Mouse (Mus musculus) heart, postnatal 10 days (tissue): ENCODE results near the gene Gm27021. TPM values are rescaled to one million over a fixed set of nuclear protein-coding genes. Genes with fewer than 3 reads are reported as not detected.

Source experiments
- DNase-seq, 2 experiments: peaks; one replicate each; pipeline ENCODE4 v3.0.0; 2021
- intact Hi-C: fragments of 180-260 bp; cut with DNase I; formaldehyde crosslinking; loops from one replicate; pipeline ENCODE4 v1.15.1; 2025
- total RNA-seq, 2 experiments: library from RNA; stranded (reverse); gene quantifications; 2 replicates each; pipeline ENCODE4 v1.2.3; 2021

Gene Gm27021
- total RNA-seq, 2 experiments from 2014 or later, result 0.48 TPM; not detected in 1

- no peak for DNase-seq
- intact Hi-C loops, result loop anchor here (10.0 kb wide), 1 partner anchor 400 kb away; the partner anchor contains the start of gene Fam92b
Observed at GRCm38 (mm10) chr8:120574941-120575340, 92.9 kb downstream of the Gm27021 start.

- DNase-seq, result no peak
- intact Hi-C loops, result loop anchor here (10.0 kb wide), 1 partner anchor 399 kb away; the partner anchor contains the start of gene Fam92b
Observed at GRCm38 (mm10) chr8:120573866-120574265, 94.0 kb downstream of the Gm27021 start.

- DNase-seq, result no peak
- intact Hi-C loops, result loop anchor here (10.0 kb wide), 1 partner anchor 398 kb away; the partner anchor contains the start of gene Fam92b
Observed at GRCm38 (mm10) chr8:120572534-120572933, 95.3 kb downstream of the Gm27021 start.

GRCm38 (mm10) chr8:120571561-120571960 lies 96.3 kb downstream of the Gm27021 start:
- no peak for DNase-seq

GRCm38 (mm10) chr8:120569939-120570715 lies 97.8 kb downstream of the Gm27021 start:
- peak; percentile 86 to 90 for DNase-seq
- intact Hi-C loops, result loop anchor here (2.0 to 10.0 kb wide), 2 partner anchors 29 to 395 kb away; partner anchors contain the start of gene Fam92b

More at GRCm38 (mm10) chr8:120571561-120571960, 96.3 kb downstream of the Gm27021 start:
- intact Hi-C loops, result loop anchor here (2.0 to 10.0 kb wide), 2 partner anchors 27 to 397 kb away; partner anchors contain the start of gene Fam92b

GRCm38 (mm10) chr8:120569123-120569522 lies 98.8 kb downstream of the Gm27021 start:
- no peak for DNase-seq
- intact Hi-C loops, result no loop called here

- intact Hi-C loops, result no loop called here
- DNase-seq, result no peak
Observed at GRCm38 (mm10) chr8:120568164-120568798, 99.6 kb downstream of the Gm27021 start.

GRCm38 (mm10) chr8:120567731-120568130 lies 100.1 kb downstream of the Gm27021 start:
- no peak for DNase-seq
- intact Hi-C loops, result no loop called here

- intact Hi-C loops, result no loop called here
- DNase-seq, result no peak
Observed at GRCm38 (mm10) chr8:120566681-120567080, 101.2 kb downstream of the Gm27021 start.

- DNase-seq, result no peak
- intact Hi-C loops, result no loop called here
Observed at GRCm38 (mm10) chr8:120565151-120565711, 102.6 kb downstream of the Gm27021 start.

- peak; percentile 93 for DNase-seq
- intact Hi-C loops, result no loop called here
Observed at GRCm38 (mm10) chr8:120563851-120564837, 103.7 kb downstream of the Gm27021 start.

GRCm38 (mm10) chr8:120563348-120563724 lies 104.5 kb downstream of the Gm27021 start:
- DNase-seq, result no peak
- intact Hi-C loops, result no loop called here

GRCm38 (mm10) chr8:120562680-120563347 lies 105.1 kb downstream of the Gm27021 start:
- no peak for DNase-seq
- intact Hi-C loops, result no loop called here

- DNase-seq, result peak in 1 of 2 experiments; percentile 63
- intact Hi-C loops, result no loop called here
Observed at GRCm38 (mm10) chr8:120561539-120562435, 106.1 kb downstream of the Gm27021 start.

- intact Hi-C loops, result no loop called here
- DNase-seq, result no peak
Observed at GRCm38 (mm10) chr8:120560535-120560934, 107.3 kb downstream of the Gm27021 start.

GRCm38 (mm10) chr8:120559654-120560053 lies 108.2 kb downstream of the Gm27021 start:
- intact Hi-C loops, result no loop called here
- DNase-seq, result no peak
